ENCODE assay signal across 10 mouse cellular contexts in the genomic region with DNA sequence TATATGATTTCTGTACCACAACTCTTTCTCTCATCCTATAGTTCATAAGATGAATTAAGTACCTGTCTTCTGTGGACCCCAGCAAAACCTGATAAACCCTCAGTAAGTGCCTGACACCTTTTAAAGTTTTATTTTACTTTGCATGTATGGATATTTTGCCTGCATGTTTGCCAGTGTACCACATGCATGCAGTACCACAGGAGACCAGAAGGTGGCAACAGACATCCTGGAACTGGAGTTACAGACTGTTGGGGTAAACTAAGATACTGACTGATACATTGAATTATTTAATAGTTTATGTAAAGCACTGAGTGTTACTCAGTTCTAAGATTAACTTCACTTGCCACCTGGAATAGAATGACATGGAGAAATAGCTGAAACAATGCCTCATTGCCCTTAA. TPM values are rescaled to one million over a fixed set of nuclear protein-coding genes. Genes with fewer than 3 reads are reported as not detected.
A peak's percentile ranks its signal among the peaks of the same experiment; 100 is the strongest.
DNase-seq lines count a peak whose midpoint lies in the region; ATAC-seq and TF ChIP-seq lines count a peak whose summit lies in the region.
"Not testable (repeated sequence)": the region's sequence is repeated elsewhere in the genome, so short reads cannot be mapped to it uniquely, and the experiment has no call there.
"Had no signal": no experiment of that assay in that cellular context is flagged by ENCODE, and none has a peak within 500 bp of the region (broad histone marks: within the 10 kb centered on the region; RNA-seq: fewer than 3 reads in every experiment).

No protein-coding gene starts in this region.

- peak; percentile 37 for DNase-seq in 416B (ENCODE audit: low read depth)
- DNase-seq in adrenal gland, adult 2 months, result peak; percentile 9
- DNase-seq in kidney, postnatal 10 days, result peak; percentile 59
- DNase-seq in left cerebral cortex, postnatal 36 days (ENCODE audit: low spot score in 2 of 2), result peak; percentile 14 to 25
- DNase-seq in midbrain, embryonic 11.5 days (ENCODE audit: low spot score, missing footprints), result peak; percentile 89
- peak; percentile 38 for DNase-seq in splenic B cell, adult 2 months (ENCODE audit: low read depth, low spot score)

- not testable (repeated sequence) for H3K4me2 ChIP-seq in midbrain, embryonic 11.5 days

- TF ChIP-seq POLR2A in cortical plate, adult 2 months (IDR thresholded peaks at IDR 0.05; ENCODE audit: extremely low read depth, insufficient read depth, low read length), result not testable (repeated sequence)

- peak; percentile 73; the same call in 1 of the 2 replicates for ATAC-seq in granulocyte monocyte progenitor cell, adult 5-6 weeks (replicated peaks; ENCODE audit: poor library complexity, severe bottlenecking)
- not testable (repeated sequence) for ATAC-seq in midbrain, embryonic 11.5 days (ENCODE audit: low FRiP score)

- not testable (repeated sequence) for H3K27me3 ChIP-seq in midbrain, embryonic 11.5 days (ENCODE audit: control insufficient read depth, insufficient read depth, low read length); splenic B cell, adult 2 months (ENCODE audit: control insufficient read depth, insufficient read depth, low read length, poor library complexity, severe bottlenecking)

- peak; percentile 50; the same call in 1 of the 2 replicates for TF ChIP-seq CTCF in cortical plate, adult 2 months (IDR thresholded peaks at IDR 0.05; ENCODE audit: extremely low read depth, insufficient read depth, low read length)

- H3K27ac ChIP-seq in cortical plate, adult 2 months (ENCODE audit: insufficient read depth, low read length); midbrain, embryonic 11.5 days (ENCODE audit: low read depth, low read length): not testable (repeated sequence)

- intact Hi-C loops in left cerebral cortex, postnatal 36 days (cut with DNase I), result loop anchor here (5.0 kb wide), 2 partner anchors 50 to 370 kb away; no protein-coding TSS in a partner anchor

- H3K9me3 ChIP-seq in midbrain, embryonic 11.5 days (ENCODE audit: control insufficient read depth, low read length), result not testable (repeated sequence)

- H3K4me1 ChIP-seq in cortical plate, adult 2 months (ENCODE audit: control insufficient read depth, insufficient read depth, low read length); midbrain, embryonic 11.5 days (ENCODE audit: control insufficient read depth, insufficient read depth, low read length): not testable (repeated sequence)

- not testable (repeated sequence) for H3K4me3 ChIP-seq in cortical plate, adult 2 months (ENCODE audit: insufficient read depth, low read length); midbrain, embryonic 11.5 days (ENCODE audit: low read depth, low read length)

- H3K36me3 ChIP-seq in midbrain, embryonic 11.5 days (ENCODE audit: control insufficient read depth, insufficient read depth, low read length); splenic B cell, adult 2 months (ENCODE audit: control insufficient read depth, insufficient read depth, low read length, poor library complexity, severe bottlenecking): not testable (repeated sequence)

- not testable (repeated sequence) for H3K9ac ChIP-seq in midbrain, embryonic 11.5 days (ENCODE audit: low read length)

RNA-seq across cellular contexts. Expression of gene H2-M10.3, which starts 10.7 kb away (rescaled TPM):
- not detected for total RNA-seq in adrenal gland, adult 2 months (2021)
- polyA plus RNA-seq in adrenal gland, adult 2 months (2012; rRNA removed), result not detected in 2 replicates
- polyA plus RNA-seq in cortical plate, adult 2 months (2012; rRNA removed), result not detected in 2 replicates
- total RNA-seq in granulocyte monocyte progenitor cell, adult 5-6 weeks (2014; fragmentation: Nextera tagmentation), result not detected in 2 replicates
- not detected in 2 replicates for total RNA-seq in granulocyte monocyte progenitor cell, adult 5-6 weeks (2017)
- not detected for total RNA-seq in left cerebral cortex, postnatal 36 days (2021)
- polyA plus RNA-seq in midbrain, embryonic 11.5 days (2014; fragmentation: Nextera tagmentation; extraction: Ambion mirVana), result not detected in 2 replicates
- total RNA-seq: gastrocnemius, postnatal 4 days had no signal
- polyA plus RNA-seq: C2C12 had no signal

RNA-seq across cellular contexts. Expression of gene H2-M10.1, which starts 31.6 kb away (rescaled TPM):
- total RNA-seq in adrenal gland, adult 2 months (2021), result not detected
- polyA plus RNA-seq in adrenal gland, adult 2 months (2012; rRNA removed), result not detected in 2 replicates
- polyA plus RNA-seq in cortical plate, adult 2 months (2012; rRNA removed), result not detected in 2 replicates
- not detected in 2 replicates for total RNA-seq in granulocyte monocyte progenitor cell, adult 5-6 weeks (2014; fragmentation: Nextera tagmentation)
- not detected in 2 replicates for total RNA-seq in granulocyte monocyte progenitor cell, adult 5-6 weeks (2017)
- not detected for total RNA-seq in left cerebral cortex, postnatal 36 days (2021)
- polyA plus RNA-seq in midbrain, embryonic 11.5 days (2014; fragmentation: Nextera tagmentation; extraction: Ambion mirVana), result not detected in 2 replicates
- total RNA-seq: gastrocnemius, postnatal 4 days had no signal
- polyA plus RNA-seq: C2C12 had no signal

Comparison
In these comparisons a context has a peak if more than half of its experiments do, and no peak if none do; other contexts are left out.
1. DNase-seq: peak in every context shown above with its lines; median percentile 89 in midbrain, embryonic 11.5 days; 59 in kidney, postnatal 10 days; 38 in splenic B cell, adult 2 months; 37 in 416B; 20 in left cerebral cortex, postnatal 36 days; 9 in adrenal gland, adult 2 months.